Mouse (Mus musculus): ENCODE measurements around the gene Snx1.

Snx1 gene

DNA sequence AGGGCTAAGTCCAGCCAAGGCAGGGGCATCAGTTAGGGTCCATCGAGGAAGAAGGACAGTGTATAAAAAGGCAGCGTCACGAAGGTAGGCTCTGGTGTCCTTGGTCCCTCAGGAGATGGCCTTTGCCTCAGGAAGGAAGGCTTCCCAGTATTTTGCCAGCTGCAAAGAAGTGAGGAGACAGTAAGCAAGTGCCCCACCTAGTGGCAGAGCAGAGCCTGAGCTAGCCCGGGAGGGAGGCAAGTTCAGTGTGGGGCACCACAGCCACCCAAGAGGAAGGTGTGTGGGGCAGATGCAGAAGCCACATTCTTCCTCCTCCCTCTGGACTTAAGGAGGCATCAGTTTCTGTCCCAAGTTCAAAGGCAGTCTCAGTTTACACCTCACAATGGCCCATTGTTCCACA, 38.0 kb downstream of the Snx1 start:
- in situ Hi-C loops (cut with MboI): no loop called here

DNA sequence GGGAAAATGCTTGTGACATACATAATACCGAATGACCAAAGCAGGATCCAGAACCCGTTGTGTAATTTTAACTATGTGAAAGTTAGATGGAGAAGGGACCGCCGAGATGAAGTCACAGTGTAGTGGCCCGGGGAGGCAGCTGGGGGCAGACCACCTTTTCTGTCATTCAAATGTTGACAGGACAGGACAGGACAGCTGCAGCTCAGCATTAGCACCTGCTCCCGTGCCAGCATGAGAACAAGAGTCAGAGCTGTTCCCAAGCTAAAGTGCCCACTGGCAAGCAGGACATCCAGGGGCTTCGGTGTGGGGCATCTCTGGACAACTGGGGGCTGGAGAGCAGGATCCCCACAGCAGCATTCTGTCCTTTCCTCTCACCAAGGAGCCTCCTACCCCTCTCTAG, 39.3 kb downstream of the Snx1 start:
- in situ Hi-C loops (cut with MboI): no loop called here

DNA sequence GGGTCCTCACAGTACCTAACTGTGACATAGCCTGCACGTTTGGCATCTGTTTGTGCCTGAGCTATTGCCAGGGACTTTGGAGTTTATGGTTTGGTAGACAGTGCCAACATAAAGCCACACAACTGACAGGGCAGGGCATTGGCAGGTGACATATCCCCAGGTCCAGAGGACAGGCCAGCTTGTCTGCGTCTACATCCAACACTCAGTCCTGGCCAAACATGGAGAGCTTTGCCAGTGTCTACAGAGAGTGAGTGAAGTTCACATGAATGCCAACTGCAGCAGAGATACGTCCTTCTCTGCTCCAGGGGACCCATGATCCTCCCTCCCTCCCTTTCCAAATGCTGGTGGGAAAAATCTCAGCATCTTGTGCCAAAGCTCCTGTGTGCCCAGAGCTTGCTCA, 42.2 kb downstream of the Snx1 start:
- in situ Hi-C loops (cut with MboI): no loop called here

DNA sequence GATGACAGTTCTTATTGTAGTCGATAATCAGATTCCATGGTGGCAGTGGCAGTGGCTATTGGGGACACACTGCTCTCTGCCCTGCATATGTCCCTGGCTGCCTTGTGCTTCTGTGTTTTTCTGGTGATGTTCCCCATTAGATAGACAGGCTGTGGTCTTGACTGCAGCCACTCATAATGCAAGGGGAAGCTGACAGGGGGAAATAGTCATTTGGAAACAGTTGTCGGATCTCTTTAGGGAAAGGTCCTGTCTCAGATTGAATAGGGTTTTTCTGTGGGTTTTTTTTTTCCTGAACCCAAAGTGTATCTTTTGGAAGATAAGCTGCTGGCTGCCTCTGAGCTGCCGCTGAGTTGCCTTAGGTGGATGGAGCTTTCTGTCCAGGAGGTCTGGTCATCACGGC, 44.4 kb downstream of the Snx1 start:
- in situ Hi-C loops (cut with MboI): no loop called here

DNA sequence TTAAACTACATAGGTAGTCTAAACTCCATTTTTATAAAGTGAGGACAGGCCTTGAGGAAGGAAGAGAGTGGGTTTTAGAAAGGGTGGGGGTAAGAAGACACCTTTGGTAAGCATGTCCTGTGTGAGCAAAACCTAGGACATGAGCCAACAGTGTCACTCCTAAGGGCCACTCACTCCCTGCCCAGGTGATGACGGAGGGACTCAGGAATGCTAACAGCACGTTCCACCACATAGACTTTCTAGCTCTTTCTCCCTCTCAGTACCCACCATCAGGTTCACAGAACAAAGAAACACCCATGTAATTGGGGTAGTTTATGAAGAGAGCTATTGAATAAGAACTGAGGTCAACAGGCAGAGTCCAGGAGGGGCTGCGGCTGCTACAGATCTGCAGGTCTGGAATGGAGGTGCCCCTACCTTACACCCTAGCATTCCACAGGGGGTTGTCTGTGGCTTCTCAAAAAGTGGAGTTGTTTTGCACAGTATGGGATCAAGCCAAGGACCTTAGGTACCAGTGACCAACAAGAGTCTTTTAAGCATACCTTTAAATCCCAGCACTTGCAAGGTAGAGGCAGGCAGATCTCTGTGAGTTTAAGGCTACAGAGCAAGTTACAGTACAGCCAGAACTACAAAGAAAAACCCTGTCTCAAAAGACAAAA, 45.5 kb downstream of the Snx1 start:
- in situ Hi-C loops (cut with MboI): no loop called here

DNA sequence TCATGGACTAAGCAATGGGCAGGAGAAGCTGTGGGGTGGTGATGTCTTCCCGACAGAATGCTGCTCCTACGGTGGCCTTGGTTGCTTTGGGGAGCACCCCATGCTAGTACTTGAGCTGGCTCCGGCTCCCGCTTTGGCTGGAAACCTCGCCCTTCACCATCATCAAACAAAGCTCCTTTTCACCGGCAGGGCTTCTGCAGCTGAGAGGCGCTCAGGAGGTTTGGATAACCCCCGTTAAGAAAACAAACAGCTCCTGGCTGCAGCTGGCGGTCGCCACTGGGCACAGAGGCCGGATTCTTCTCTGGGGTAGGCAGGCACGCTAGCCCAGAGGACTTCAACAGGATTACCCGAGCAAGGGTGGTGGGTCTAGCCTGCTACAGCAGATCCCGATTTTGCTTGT, 47.9 kb downstream of the Snx1 start:
- in situ Hi-C loops (cut with MboI): no loop called here

DNA sequence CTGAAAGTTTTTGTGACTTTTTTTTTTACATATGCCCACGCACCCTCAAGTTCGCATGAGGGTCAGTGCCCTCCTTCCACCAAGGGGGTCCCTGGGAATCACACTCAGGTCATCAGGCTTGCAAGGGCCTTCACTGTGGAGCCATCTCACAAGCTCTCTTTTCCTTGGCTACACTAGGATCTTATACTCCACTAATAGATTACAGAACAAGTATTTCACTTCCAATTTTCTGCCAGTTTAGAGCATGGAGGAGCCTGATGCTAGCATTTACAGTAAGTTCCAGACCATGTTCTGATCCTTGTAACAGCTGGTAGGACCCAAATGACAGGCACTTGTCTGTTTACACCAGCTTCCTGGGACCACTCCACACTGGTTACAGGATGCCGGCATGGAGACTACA, 48.3 kb downstream of the Snx1 start:
- in situ Hi-C loops (cut with MboI): no loop called here

DNA sequence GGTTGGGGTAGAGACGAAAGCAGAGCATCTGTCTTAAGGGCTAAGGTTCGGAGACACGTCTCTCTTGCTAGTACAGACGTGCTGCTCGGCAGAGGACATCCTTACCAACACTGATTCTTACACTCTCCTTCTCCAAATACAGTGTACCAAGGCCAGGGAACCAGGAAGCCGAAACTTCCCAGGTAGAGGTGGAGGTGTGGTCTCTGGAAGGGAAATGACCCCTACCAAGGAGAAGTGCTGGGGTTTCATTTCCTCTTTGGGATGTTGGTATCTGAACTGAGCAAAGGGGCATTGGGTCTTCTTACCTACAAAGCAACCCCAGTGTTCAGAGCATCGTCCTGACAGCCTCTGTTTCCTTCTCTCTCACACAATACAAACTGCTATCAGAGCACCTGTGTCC, 53.6 kb downstream of the Snx1 start:
- in situ Hi-C loops (cut with MboI): no loop called here

DNA sequence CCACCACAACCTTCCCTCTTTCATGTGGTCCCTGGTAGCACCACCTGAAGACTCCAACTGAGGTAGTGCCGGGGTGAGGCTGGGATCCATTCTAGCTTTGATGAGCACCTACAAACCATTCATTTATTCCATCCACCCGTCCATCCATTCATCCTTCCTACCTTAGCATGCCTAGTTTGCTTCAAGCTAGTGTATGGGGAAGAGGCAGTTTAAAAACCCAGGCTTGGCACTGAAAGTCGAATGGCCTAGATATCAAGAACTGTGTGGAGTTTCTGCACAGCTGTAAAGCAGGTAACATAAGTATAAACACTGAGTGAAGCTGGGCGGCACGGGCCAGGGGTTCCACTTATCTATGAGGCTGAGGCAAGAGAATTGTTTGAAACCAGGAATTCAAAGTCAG, 56.2 kb downstream of the Snx1 start:
- in situ Hi-C loops (cut with MboI): no loop called here

DNA sequence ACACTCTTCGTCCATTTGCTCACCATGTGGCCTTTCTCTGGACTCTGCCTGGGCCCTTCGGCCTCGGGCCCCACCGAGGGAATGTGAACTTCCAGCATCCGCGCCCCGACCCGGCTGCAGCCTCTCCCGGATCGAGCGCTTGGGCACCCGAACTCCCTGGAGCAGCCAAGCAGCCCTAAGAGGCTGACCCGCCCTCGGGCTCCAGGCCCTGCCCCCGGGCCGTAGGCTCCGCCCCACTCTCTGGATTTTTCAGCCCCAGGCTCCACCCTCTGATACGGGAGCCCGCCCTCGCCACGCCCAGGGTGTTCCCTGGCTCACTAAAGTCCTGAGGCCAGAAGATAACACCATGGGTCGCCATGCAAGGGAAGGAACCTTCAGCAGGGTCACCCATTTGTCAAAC, 56.8 kb downstream of the Snx1 start, which contains the start of gene Snx22:
Gene Snx22 (minus strand): TSS at position 137 of the 400 bp plus-strand sequence.
- in situ Hi-C loops (cut with MboI): no loop called here

DNA sequence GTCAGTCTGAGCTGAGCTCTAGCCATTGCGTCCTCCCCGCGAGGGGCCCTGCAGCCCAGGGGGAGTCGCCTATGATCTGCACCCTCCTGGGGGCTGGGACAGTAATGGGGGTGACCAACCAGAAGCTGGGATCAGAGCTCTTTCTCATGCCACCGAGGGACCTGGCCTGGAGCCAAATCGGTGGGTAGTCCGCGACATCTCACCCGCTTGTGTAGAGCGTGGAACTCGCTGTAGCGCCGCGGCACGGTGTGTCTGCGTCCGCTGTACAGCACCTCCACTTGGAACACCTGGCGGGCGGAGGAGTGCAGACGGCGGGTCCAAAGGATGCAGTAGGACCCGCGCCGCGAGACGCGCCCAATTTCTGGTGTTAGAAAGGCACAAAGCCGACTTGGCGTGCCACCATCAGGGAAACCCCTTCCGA, 57.4 kb downstream of the Snx1 start:
- in situ Hi-C loops (cut with MboI): no loop called here

DNA sequence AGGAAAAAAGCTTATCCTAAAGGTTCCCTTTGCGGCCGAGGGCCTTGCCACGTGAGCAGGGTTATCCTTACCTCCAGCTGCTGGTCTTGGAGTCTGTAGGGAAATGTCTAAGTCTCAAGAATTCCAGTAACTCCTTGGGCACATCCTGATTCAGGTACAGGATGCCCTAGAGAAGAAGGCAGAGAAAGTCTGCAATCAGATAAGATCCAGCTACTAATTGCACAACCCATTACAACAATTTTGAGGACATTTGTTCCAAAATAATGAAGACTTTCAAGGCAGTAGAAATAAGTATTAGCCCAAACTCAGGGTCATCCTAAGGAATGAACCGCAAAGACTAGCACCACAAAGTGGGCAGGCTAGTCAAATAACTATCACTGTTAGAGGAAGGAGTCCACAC, 58.3 kb downstream of the Snx1 start:
- in situ Hi-C loops (cut with MboI): no loop called here

DNA sequence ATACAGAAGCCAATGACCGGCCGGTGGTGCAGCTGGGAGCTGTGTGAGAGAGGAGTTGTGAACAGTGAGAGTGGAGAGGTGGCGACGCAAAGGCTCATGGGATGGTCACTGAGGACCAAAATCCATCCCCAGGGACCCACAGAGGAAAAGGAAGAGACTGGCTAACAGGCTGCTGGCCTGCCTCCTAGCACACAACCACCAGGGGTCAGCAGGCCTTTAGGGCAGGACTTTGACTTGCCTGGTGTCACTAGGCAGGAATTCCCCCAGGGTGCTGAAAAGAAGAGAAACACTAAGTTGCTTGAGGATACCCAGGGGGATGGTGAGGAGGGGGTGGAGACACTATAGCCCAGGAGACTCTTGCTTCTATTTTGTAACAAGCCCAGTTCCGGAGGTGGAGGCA, 58.8 kb downstream of the Snx1 start:
- in situ Hi-C loops (cut with MboI): no loop called here

DNA sequence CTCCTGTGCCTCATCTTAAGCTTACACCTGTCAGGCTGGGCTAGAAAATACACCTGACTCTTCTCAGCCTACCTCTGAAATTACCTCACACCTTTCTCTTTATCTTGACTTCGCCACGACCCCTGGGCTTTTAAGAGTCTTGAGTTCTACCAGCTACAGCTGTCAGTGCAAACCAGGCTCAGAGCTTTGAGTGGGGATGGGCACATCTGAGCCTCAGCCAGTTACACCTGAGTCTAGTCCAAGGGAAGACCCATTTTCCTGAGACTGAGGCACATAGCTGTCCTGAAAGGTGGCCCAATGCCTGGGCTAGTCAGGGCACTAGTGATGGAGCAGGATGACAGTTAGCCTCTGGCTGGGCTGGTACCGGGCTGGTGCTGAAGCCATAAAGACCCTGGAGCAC, 59.6 kb downstream of the Snx1 start:
- in situ Hi-C loops (cut with MboI): no loop called here

DNA sequence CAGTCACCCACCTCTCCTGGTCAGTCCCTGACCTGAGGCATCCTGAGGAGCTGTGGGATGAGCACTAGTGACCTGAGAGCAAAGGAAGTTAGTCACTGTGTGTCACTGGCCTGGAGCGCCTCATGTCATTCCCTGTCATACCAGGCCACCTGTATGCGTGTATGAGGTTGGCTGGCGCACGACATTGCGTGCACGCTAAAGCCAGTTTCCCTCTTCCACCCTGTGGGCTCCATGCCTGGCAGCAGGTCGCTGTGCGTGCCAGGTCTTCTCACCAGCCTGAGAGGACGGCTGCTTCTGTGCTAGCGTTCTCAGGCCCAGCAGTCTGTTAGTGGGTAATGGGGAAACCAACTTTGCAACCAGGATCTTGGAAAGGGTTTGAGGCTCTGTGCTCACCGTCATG, 62.1 kb downstream of the Snx1 start:
- in situ Hi-C loops (cut with MboI): no loop called here

DNA sequence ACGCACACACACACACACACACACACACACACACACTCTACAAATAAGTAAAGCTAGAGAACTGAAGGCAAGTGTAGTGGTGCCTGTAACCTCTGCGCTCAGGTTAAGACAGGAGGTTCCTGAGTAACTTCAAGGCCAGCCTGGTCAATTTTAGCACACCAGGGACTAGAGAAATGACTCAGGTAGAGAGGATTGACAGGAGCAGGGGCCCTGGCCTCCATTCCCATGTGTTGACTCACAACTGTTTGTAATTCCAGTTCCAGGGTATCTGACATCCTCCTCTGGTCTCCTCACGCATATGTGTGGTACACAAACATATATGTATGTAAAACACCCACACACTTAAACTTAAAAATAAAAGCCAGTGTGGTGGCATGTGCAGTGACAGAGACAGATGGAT, 62.9 kb downstream of the Snx1 start:
- in situ Hi-C loops (cut with MboI): no loop called here

DNA sequence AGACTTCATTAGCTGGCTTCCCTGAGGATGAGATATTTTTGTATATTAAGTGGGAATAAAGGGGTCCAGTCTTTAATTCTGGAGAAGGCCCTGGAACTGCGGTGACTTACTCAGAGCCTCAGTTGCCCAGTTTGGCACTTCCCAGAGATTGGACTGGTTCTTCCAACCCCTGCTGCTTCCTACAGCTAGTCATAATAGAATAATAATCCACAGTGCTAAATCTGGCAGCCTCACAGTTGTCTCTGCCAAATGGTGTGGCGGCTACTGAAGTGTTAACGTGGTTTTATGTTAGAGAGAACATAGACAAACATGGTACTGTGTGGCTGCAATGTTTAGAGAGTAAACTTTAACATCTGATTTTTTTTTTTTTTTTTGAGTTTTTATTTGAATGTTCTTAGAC, 64.7 kb downstream of the Snx1 start:
- in situ Hi-C loops (cut with MboI): no loop called here

DNA sequence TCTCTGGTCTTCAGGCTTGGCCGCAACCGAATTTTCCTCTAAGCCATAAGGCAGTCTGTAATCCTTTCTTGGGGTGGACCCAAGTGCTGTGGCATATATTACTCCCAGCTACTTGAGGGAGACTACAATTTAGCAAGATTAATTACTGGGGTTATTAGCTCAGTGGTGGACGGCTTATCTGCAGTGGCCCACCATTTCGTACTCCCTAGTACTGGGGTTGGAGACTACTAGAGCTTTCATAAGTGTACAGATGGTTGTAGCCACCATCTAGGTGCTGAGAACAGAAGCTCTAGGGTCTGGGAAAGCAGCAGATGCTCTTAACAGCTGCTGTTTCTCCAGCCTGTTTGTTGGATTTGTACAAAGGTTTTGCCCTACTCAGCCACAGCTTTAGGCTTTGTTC, 65.4 kb downstream of the Snx1 start:
- in situ Hi-C loops (cut with MboI): no loop called here

DNA sequence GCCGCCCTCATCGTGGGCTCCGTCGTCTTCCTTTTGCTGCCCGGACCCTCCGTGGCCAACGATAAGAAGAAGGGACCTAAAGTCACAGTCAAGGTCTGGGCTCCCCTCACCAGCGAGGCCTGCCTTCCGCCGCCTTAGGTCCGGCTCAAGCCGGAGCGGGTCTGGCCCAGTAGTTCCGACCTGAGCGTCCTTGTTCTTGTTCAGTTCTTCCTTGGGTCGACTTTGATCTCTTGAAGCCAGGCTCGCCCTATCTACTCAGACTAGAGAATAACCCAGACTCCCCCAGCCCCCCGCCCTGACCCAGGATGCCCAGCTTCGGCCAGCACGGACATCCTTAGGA, 66.1 kb downstream of the Snx1 start:
- in situ Hi-C loops (cut with MboI): no loop called here

DNA sequence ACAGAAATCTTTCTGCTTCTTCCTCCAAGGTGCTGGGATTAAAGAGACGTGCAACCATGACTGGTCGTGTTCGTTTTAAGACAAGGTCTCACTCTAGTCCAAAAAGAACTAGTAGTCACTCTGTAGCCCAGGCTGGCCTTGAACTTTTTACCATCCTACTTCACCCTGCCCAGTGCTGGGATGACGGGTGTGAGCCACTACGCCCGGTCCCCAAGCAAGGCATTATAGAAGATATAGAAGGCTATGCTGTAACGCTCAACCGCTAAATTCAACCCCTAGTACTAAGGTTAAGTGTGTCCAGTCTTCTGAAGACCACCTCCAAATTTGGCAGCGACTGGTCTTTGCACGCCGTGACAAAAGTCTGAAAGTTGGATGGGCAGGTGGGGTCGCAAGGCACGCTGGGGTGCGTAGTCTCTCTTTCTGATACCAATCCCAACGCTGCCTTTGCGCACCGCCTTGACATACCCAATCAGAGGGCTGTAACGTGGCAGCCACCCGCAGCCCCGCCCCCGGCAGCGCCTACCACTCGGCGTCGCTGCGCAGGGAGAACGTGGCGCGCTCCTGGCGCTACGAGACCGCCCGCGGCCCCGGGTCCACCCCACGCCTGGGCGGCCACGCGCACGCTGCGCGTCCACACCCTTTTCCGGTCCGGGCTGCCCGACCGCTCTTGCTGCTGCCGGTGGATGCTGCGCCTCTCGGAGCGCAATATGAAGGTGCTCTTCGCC, 66.6 kb downstream of the Snx1 start, which contains the start of gene Ppib:
Gene Ppib (plus strand): TSS at position 640 of the 725 bp plus-strand sequence.
- in situ Hi-C loops (cut with MboI): no loop called here

DNA sequence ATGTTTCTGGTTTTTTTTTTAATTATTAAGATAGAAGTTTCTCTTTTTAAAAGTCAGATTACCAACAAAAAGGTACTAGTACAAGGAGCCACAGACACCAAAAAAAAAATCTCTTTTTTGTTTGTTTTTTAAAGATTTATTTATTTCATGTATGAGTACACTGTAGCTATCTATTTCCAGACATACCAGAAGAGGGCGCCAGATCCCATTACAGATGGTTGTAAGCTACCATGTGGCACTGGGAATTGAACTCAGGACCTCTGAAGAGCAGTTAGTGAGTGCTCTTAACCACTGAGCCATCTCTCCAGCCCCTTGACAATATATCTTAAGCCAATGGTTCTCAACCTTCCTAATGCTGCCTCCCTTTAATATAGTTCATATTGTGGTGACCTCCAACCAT, 72.8 kb downstream of the Snx1 start:
- in situ Hi-C loops (cut with MboI): no loop called here

DNA sequence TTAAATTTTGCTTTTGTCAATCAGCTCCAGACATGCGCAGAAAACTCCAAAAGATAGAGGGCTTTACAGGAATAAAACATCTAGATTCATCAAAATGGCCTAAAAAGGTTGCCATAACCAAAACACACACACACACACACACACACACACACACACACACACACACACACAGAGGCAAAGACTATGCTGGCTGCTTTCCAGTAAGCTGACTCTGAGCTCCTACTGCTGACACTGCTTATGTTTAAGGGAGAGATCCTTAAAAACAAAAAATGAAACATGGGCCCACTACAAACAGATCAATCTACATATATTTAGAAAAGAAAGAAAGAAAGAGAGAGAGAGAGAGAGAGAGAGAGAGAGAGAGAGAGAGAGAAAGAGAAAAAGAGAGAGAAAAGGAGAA, 73.7 kb downstream of the Snx1 start:
- in situ Hi-C loops (cut with MboI): no loop called here

DNA sequence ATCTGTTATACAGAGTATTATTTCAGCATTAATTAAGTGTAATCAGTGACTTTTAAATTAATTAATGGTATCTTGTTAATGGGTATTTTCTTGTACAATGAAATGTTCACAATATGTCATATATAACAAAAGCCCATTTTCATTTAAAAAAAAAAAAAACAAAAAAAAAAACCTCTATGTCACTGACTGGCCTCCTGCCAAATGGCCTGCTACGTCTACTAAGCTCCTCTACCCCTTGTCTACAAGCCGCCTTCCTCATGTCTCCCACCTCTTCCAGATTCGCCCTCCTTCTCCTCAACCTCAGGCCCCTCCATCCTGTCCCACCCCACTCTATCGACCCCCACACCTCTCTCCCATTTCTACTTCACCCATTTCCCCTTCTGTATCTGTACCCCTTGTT, 74.9 kb downstream of the Snx1 start:
- in situ Hi-C loops (cut with MboI): no loop called here
